Mouse (Mus musculus) heart, postnatal 0 days (tissue): Measurements from ENCODE around the gene Cacng6.

Source experiments
- CTCF ChIP-seq: IDR thresholded peaks from 2 replicates; pipeline ENCODE4 v1.5.1; 2016; ENCODE audit warnings: antibody characterized with exemption, control low read depth, low read depth
- EP300 ChIP-seq: IDR thresholded peaks from 2 replicates; pipeline ENCODE4 v1.6.1; 2016; ENCODE audit warnings: antibody characterized with exemption, low read depth

GRCm38 (mm10) chr7:3409729-3410520, 14.1 kb upstream of the Cacng6 start:
- no peak for TF ChIP-seq CTCF
- no peak for TF ChIP-seq EP300
